14 mouse cellular contexts compared by ENCODE assay signal in the genomic region with DNA sequence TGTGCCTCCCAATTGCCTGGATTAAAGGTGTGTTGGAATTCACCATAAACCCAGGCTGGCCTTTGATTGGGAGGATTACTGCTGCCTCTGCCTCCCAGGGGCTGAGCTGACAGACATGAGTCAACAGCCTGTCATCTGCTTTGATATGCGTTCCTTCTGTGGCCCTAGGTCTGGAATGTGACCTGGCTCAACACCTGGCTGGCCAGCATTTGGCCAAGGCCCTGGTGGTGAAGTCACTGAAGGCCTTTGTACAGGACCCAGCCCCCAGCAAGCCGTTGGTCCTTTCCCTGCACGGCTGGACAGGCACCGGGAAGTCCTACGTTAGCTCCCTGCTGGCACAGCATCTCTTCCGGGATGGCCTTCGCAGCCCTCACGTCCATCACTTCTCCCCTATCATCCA. TPM values are rescaled to one million over a fixed set of nuclear protein-coding genes. Genes with fewer than 3 reads are reported as not detected.
A peak's percentile ranks its signal among the peaks of the same experiment; 100 is the strongest.
DNase-seq lines count a peak whose midpoint lies in the region; ATAC-seq lines count a peak whose summit lies in the region.
"Had no signal": no experiment of that assay in that cellular context is flagged by ENCODE, and none has a peak within 500 bp of the region (broad histone marks: within the 10 kb centered on the region; RNA-seq: fewer than 3 reads in every experiment).

No protein-coding gene starts in this region.

- no peaks in the 10 kb centered on the region for H3K27me3 ChIP-seq in kidney, embryonic 16.5 days (ENCODE audit: insufficient read depth, low read length)
- H3K27me3 ChIP-seq: embryonic facial prominence, embryonic 15.5 days; heart, embryonic 15.5 days had no signal

- H3K9ac ChIP-seq in kidney, embryonic 16.5 days (replicated peaks; ENCODE audit: low read length): no peak overlapping the region
- H3K9ac ChIP-seq: embryonic facial prominence, embryonic 15.5 days had no signal

- WGBS in kidney, embryonic 16.5 days: 58% methylated on average over 8 of the region's 8 CpGs

- no peak overlapping the region for H3K4me2 ChIP-seq in kidney, embryonic 16.5 days (replicated peaks; ENCODE audit: low read depth, low read length)

- no peak overlapping the region for H3K27ac ChIP-seq in kidney, embryonic 16.5 days (ENCODE audit: low read length)
- H3K27ac ChIP-seq: embryonic facial prominence, embryonic 15.5 days had no signal

- no peaks in the 10 kb centered on the region for H3K9me3 ChIP-seq in kidney, embryonic 16.5 days (ENCODE audit: low read length)
- H3K9me3 ChIP-seq: embryonic facial prominence, embryonic 15.5 days; heart, embryonic 15.5 days had no signal

- no peak overlapping the region for H3K4me3 ChIP-seq in kidney, embryonic 16.5 days (ENCODE audit: low read length)

- peaks cover 12% of the 10 kb centered on the region for H3K4me1 ChIP-seq in kidney, embryonic 16.5 days (ENCODE audit: insufficient read depth, low read length)

- ATAC-seq in kidney, embryonic 16.5 days (ENCODE audit: low FRiP score, low TSS enrichment): no peak
- ATAC-seq: activated CD4-positive, CD25-positive, alpha-beta regulatory T cell, adult 4 months had no signal

- peaks cover 28% of the 10 kb centered on the region; the same call in 1 of the 2 replicates for H3K36me3 ChIP-seq in kidney, embryonic 16.5 days (ENCODE audit: insufficient read depth, low read length)

- DNase-seq in cerebellum, adult 9-10 months: peak; percentile 55
- no peak for DNase-seq in cerebellum, adult 11 months
- DNase-seq in kidney, adult 8-10 months: peak; percentile 39 to 59
- DNase-seq in 3T3-L1 (ENCODE audit: low read depth, low spot score): peak; percentile 46
- peak; percentile 53 for DNase-seq in kidney, postnatal 14 days
- DNase-seq in right cerebral cortex, postnatal 25 days: no peak
- DNase-seq in thymus, postnatal 0 days (ENCODE audit: low spot score): no peak
- DNase-seq: cerebellum, adult 9-11 months; lung, postnatal 36 days had no signal

RNA-seq across cellular contexts. Expression of a gene that starts 1.5 kb away (rescaled TPM):
- polyA plus RNA-seq in kidney, embryonic 16.5 days (2015; fragmentation: Nextera tagmentation; extraction: Ambion mirVana): 79.3 and 82.9 TPM in 2 replicates
- polyA plus RNA-seq in thymus, postnatal 0 days (2015; fragmentation: Nextera tagmentation; extraction: Ambion mirVana): 86.3 and 91.9 TPM in 2 replicates

RNA-seq across cellular contexts. Expression of a gene that starts 16.9 kb away (rescaled TPM):
- polyA plus RNA-seq in kidney, embryonic 16.5 days (2015; fragmentation: Nextera tagmentation; extraction: Ambion mirVana): 0.21 and 0.29 TPM in 2 replicates
- polyA plus RNA-seq in thymus, postnatal 0 days (2015; fragmentation: Nextera tagmentation; extraction: Ambion mirVana): 0.69 and 0.95 TPM in 2 replicates

RNA-seq across cellular contexts. Expression of a gene that starts 17.1 kb away (rescaled TPM):
- 6.1 and 6.8 TPM in 2 replicates for polyA plus RNA-seq in kidney, embryonic 16.5 days (2015; fragmentation: Nextera tagmentation; extraction: Ambion mirVana)
- polyA plus RNA-seq in thymus, postnatal 0 days (2015; fragmentation: Nextera tagmentation; extraction: Ambion mirVana): 25.7 and 26.5 TPM in 2 replicates

RNA-seq across cellular contexts. Expression of a gene that starts 17.7 kb away (rescaled TPM):
- 0.16 TPM in 1 of 2 replicates, not detected in the other for polyA plus RNA-seq in kidney, embryonic 16.5 days (2015; fragmentation: Nextera tagmentation; extraction: Ambion mirVana)
- 0.26 and 0.44 TPM in 2 replicates for polyA plus RNA-seq in thymus, postnatal 0 days (2015; fragmentation: Nextera tagmentation; extraction: Ambion mirVana)
- polyA plus RNA-seq: myocyte had no signal

RNA-seq across cellular contexts. Expression of a gene that starts 25.7 kb away (rescaled TPM):
- polyA plus RNA-seq in kidney, embryonic 16.5 days (2015; fragmentation: Nextera tagmentation; extraction: Ambion mirVana): 0.29 and 0.32 TPM in 2 replicates
- polyA plus RNA-seq in thymus, postnatal 0 days (2015; fragmentation: Nextera tagmentation; extraction: Ambion mirVana): 4.4 and 4.7 TPM in 2 replicates
- polyA plus RNA-seq: activated CD4-positive, CD25-positive, alpha-beta regulatory T cell, adult 4 months had no signal

Comparison
In these comparisons a context has a peak if more than half of its experiments do, and no peak if none do; other contexts are left out.
1. DNase-seq: peak in cerebellum, adult 9-10 months (single experiment), kidney, adult 8-10 months (2 of 2), 3T3-L1 (single experiment) and kidney, postnatal 14 days (single experiment); none in cerebellum, adult 11 months (single experiment), right cerebral cortex, postnatal 25 days (single experiment) and thymus, postnatal 0 days (single experiment).